Mouse (Mus musculus): ENCODE data around the gene Golga7b. TPM values are rescaled to one million over a fixed set of nuclear protein-coding genes. Genes with fewer than 3 reads are reported as not detected.

Golga7b gene
- total and polyA plus RNA-seq, 3 experiments: 0.11 TPM; not detected in 2

DNA sequence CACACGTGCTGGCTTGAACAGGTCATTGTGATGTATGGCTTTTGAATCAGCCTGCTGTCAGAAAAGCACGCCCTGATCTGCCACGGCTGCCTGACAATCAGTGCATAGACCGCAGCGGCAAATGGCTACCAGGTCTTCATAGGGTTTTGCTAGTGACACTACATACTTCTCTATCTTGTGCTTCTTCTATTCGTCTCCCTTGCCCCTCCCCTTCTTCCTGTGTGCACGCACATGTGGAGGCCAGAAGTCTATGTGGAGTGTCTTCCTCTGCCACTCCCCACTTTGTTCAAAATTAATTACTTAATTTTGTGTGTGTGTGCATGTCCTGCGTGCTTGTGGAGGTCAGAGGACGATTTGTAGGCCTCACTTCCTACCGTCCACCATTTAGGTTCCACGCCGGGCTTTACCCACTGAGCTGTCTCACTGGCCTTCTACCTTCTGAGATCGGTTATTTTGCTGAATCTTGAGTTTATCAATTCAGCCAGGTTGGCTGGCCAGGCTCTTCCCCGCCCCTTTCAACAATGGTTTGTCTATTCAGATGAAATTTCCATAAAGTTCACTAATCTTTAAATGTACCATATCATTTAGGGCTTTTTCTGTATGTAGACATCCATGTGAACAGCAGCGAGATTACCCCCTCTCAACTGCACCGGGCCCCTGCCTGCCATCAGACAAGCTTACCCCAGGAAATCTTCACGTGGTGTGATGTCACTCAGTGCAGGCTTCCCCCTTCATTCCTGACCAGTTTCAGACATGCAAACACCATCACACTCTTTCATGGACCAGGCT is 17.7 kb upstream of the Golga7b start:
- no peak for ATAC-seq (ENCODE audit: extremely low read depth, insufficient number of reproducible peaks, low FRiP score, poor library complexity, severe bottlenecking)

GRCm38 (mm10) chr19:42230288-42230568 is 17.1 kb upstream of the Golga7b start:
- Histone ChIP-seq H3K4me1 (ENCODE audit: insufficient read depth, low read depth, low read length) (peaks cover 8% of the 10 kb centered on the region; the same call in 1 of the 2 replicates), H3K36me3 (replicated peaks) (no peaks in the 10 kb centered on the region), H3K27me3 (ENCODE audit: insufficient read depth, low read length) (no peaks in the 10 kb centered on the region; the same call in 1 of the 2 replicates), H3K9me3 (replicated peaks) (no peaks in the 10 kb centered on the region), H3K4me3 (ENCODE audit: low read depth, low read length) (no peak overlapping the region)
- TF ChIP-seq CTCF (IDR thresholded peaks at IDR 0.05; ENCODE audit: low read depth, low read length) (no peak), POLR2AphosphoS5 (IDR thresholded peaks at IDR 0.05; ENCODE audit: insufficient replicate concordance, low read depth, low read length) (no peak), GATA2 (IDR thresholded peaks at IDR 0.05; ENCODE audit: borderline replicate concordance, low read depth, low read length) (no peak), TAL1 (conservative IDR thresholded peaks at IDR 0.05; ENCODE audit: low read depth, low read length) (no peak), GATA1 (IDR thresholded peaks at IDR 0.05; ENCODE audit: borderline replicate concordance, low read length) (no peak)
- ATAC-seq (ENCODE audit: extremely low read depth, insufficient number of reproducible peaks, low FRiP score, poor library complexity, severe bottlenecking): no peak
- peak; percentile 7 for DNase-seq (ENCODE audit: low spot score)

More for the DNA sequence above, 17.7 kb upstream of the Golga7b start:
- no peak overlapping the region for H3K4me3 ChIP-seq (ENCODE audit: low read depth, low read length)
- peaks cover 3% of the 10 kb centered on the region; the same call in 1 of the 2 replicates for H3K27me3 ChIP-seq (ENCODE audit: insufficient read depth, low read length)
- TF ChIP-seq POLR2AphosphoS5 (IDR thresholded peaks at IDR 0.05; ENCODE audit: insufficient replicate concordance, low read depth, low read length) (no peak), CTCF (IDR thresholded peaks at IDR 0.05; ENCODE audit: low read depth, low read length) (no peak), TAL1 (conservative IDR thresholded peaks at IDR 0.05; ENCODE audit: low read depth, low read length) (no peak), GATA2 (IDR thresholded peaks at IDR 0.05; ENCODE audit: borderline replicate concordance, low read depth, low read length) (no peak), GATA1 (IDR thresholded peaks at IDR 0.05; ENCODE audit: borderline replicate concordance, low read length) (no peak)
- peaks cover 8% of the 10 kb centered on the region; the same call in 1 of the 2 replicates for H3K4me1 ChIP-seq (ENCODE audit: insufficient read depth, low read depth, low read length)
- no peak for DNase-seq (ENCODE audit: low spot score)
- H3K36me3 ChIP-seq (replicated peaks): no peaks in the 10 kb centered on the region
- H3K9me3 ChIP-seq (replicated peaks): no peaks in the 10 kb centered on the region

DNA sequence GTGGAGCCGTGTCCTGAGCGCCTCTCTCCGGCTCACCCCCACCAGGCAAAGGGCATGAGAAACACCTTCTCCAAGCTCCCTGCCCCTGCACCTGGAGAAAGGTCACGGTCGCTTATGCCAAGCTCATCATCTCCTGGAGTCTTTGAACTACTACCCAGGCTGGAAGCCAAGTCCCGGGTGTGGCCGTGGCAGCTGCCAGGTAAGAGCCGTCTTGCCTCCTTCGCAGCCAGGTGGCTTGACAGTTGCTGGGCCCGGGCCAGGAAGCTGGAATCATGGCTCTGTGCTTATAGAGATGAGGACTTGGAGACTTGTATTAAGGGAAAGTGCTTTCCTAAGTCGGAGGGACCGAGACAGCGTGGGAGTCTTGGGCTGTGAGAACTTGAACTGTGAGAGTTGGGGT is 16.4 kb upstream of the Golga7b start:
- ATAC-seq (ENCODE audit: extremely low read depth, insufficient number of reproducible peaks, low FRiP score, poor library complexity, severe bottlenecking): no peak

GRCm38 (mm10) chr19:42237602-42238340 is 9.6 kb upstream of the Golga7b start:
- Histone ChIP-seq H3K36me3 (replicated peaks) (no peaks in the 10 kb centered on the region), H3K9me3 (replicated peaks) (no peaks in the 10 kb centered on the region), H3K27me3 (ENCODE audit: insufficient read depth, low read length) (peaks cover 2% of the 10 kb centered on the region; the same call in 1 of the 2 replicates), H3K4me1 (ENCODE audit: insufficient read depth, low read depth, low read length) (no peaks in the 10 kb centered on the region), H3K4me3 (ENCODE audit: low read depth, low read length) (no peak overlapping the region)
- ATAC-seq (ENCODE audit: extremely low read depth, insufficient number of reproducible peaks, low FRiP score, poor library complexity, severe bottlenecking) (no peak), DNase-seq (ENCODE audit: low spot score) (no peak)
- TF ChIP-seq POLR2AphosphoS5 (IDR thresholded peaks at IDR 0.05; ENCODE audit: insufficient replicate concordance, low read depth, low read length) (no peak), GATA1 (IDR thresholded peaks at IDR 0.05; ENCODE audit: borderline replicate concordance, low read length) (no peak), TAL1 (conservative IDR thresholded peaks at IDR 0.05; ENCODE audit: low read depth, low read length) (no peak), GATA2 (IDR thresholded peaks at IDR 0.05; ENCODE audit: borderline replicate concordance, low read depth, low read length) (no peak), CTCF (IDR thresholded peaks at IDR 0.05; ENCODE audit: low read depth, low read length) (no peak)

More for the DNA sequence above, 16.4 kb upstream of the Golga7b start:
- Histone ChIP-seq H3K4me3 (ENCODE audit: low read depth, low read length) (no peak overlapping the region), H3K9me3 (replicated peaks) (no peaks in the 10 kb centered on the region), H3K4me1 (ENCODE audit: insufficient read depth, low read depth, low read length) (peaks cover 8% of the 10 kb centered on the region; the same call in 1 of the 2 replicates), H3K36me3 (replicated peaks) (no peaks in the 10 kb centered on the region), H3K27me3 (ENCODE audit: insufficient read depth, low read length) (no peaks in the 10 kb centered on the region; the same call in 1 of the 2 replicates)
- TF ChIP-seq GATA2 (IDR thresholded peaks at IDR 0.05; ENCODE audit: borderline replicate concordance, low read depth, low read length): no peak
- TF ChIP-seq GATA1 (IDR thresholded peaks at IDR 0.05; ENCODE audit: borderline replicate concordance, low read length): no peak
- TF ChIP-seq POLR2AphosphoS5 (IDR thresholded peaks at IDR 0.05; ENCODE audit: insufficient replicate concordance, low read depth, low read length): no peak
- TF ChIP-seq TAL1 (conservative IDR thresholded peaks at IDR 0.05; ENCODE audit: low read depth, low read length): no peak
- TF ChIP-seq CTCF (IDR thresholded peaks at IDR 0.05; ENCODE audit: low read depth, low read length): no peak
- no peak for DNase-seq (ENCODE audit: low spot score)

- Histone ChIP-seq H3K36me3 (replicated peaks) (no peaks in the 10 kb centered on the region), H3K4me1 (ENCODE audit: insufficient read depth, low read depth, low read length) (no peaks in the 10 kb centered on the region), H3K9me3 (replicated peaks) (no peaks in the 10 kb centered on the region), H3K4me3 (ENCODE audit: low read depth, low read length) (no peak overlapping the region), H3K27me3 (ENCODE audit: insufficient read depth, low read length) (peaks cover 5% of the 10 kb centered on the region)
- DNase-seq (ENCODE audit: low spot score): no peak
- ATAC-seq (ENCODE audit: extremely low read depth, insufficient number of reproducible peaks, low FRiP score, poor library complexity, severe bottlenecking): no peak
- TF ChIP-seq CTCF (IDR thresholded peaks at IDR 0.05; ENCODE audit: low read depth, low read length) (no peak), POLR2AphosphoS5 (IDR thresholded peaks at IDR 0.05; ENCODE audit: insufficient replicate concordance, low read depth, low read length) (no peak), GATA2 (IDR thresholded peaks at IDR 0.05; ENCODE audit: borderline replicate concordance, low read depth, low read length) (no peak), GATA1 (IDR thresholded peaks at IDR 0.05; ENCODE audit: borderline replicate concordance, low read length) (no peak), TAL1 (conservative IDR thresholded peaks at IDR 0.05; ENCODE audit: low read depth, low read length) (no peak)
Measured at GRCm38 (mm10) chr19:42238341-42238715, 9.0 kb upstream of the Golga7b start.

DNA sequence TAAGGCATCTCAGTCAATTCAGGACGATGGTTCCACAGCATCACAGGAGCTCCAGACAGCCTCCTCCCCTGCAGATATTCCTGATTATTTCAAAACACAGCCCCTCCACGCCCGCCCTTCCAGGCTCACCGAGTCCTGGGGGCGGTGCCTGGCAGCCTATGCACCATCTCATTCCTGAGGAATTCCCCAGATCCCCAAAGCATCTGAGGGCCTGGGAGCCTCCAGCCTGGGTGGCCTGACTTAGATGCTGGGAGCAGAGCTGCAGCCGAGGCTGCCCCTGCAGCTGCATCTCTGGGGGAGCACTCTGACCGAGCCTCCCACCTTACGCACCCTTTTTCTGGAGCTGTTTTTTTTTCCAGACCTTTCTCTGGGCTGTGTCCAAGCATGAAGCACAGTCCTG is 6.5 kb upstream of the Golga7b start:
- ATAC-seq (ENCODE audit: extremely low read depth, insufficient number of reproducible peaks, low FRiP score, poor library complexity, severe bottlenecking): no peak
- Histone ChIP-seq H3K27me3 (ENCODE audit: insufficient read depth, low read length) (peaks cover 5% of the 10 kb centered on the region), H3K36me3 (replicated peaks) (no peaks in the 10 kb centered on the region), H3K4me3 (ENCODE audit: low read depth, low read length) (no peak overlapping the region), H3K4me1 (ENCODE audit: insufficient read depth, low read depth, low read length) (no peaks in the 10 kb centered on the region), H3K9me3 (replicated peaks) (no peaks in the 10 kb centered on the region)
- TF ChIP-seq GATA1 (IDR thresholded peaks at IDR 0.05; ENCODE audit: borderline replicate concordance, low read length) (no peak), GATA2 (IDR thresholded peaks at IDR 0.05; ENCODE audit: borderline replicate concordance, low read depth, low read length) (no peak), POLR2AphosphoS5 (IDR thresholded peaks at IDR 0.05; ENCODE audit: insufficient replicate concordance, low read depth, low read length) (no peak), CTCF (IDR thresholded peaks at IDR 0.05; ENCODE audit: low read depth, low read length) (no peak), TAL1 (conservative IDR thresholded peaks at IDR 0.05; ENCODE audit: low read depth, low read length) (no peak)
- DNase-seq (ENCODE audit: low spot score): no peak
